Mouse (Mus musculus) v-Abl transformed pro-B cells (cell line): ENCODE data around the gene Olfr734.

Experiments used
- in situ Hi-C, 2 experiments: fragments of 400-800 bp; cut with MboI; formaldehyde crosslinking; loops; one replicate each; pipeline ENCODE4 v1.15.1; 2025; ENCODE audit not compliant: unreplicated experiment in 2 of 2

Olfr734 gene

GRCm38 (mm10) chr14:50326661-50327060, at the start of gene Olfr734:
TSS of gene Olfr734 (minus strand) at chr14:50326761.
- in situ Hi-C loops = no loop called here

GRCm38 (mm10) chr14:50363561-50363960, 37.0 kb upstream of the Olfr734 start:
- in situ Hi-C loops = no loop called here

GRCm38 (mm10) chr14:50360480-50360879, 33.9 kb upstream of the Olfr734 start:
- in situ Hi-C loops = no loop called here

GRCm38 (mm10) chr14:50357593-50357992, 31.0 kb upstream of the Olfr734 start, which contains the start of gene Tlr11:
TSS of gene Tlr11 (plus strand) at chr14:50357914.
- in situ Hi-C loops = loop anchor here in 1 of 2 experiments (10.0 kb wide), 1 partner anchor 427 kb away; the partner anchor contains the start of gene Ttc5

- in situ Hi-C loops = loop anchor here in 1 of 2 experiments (10.0 kb wide), 1 partner anchor 428 kb away; the partner anchor contains the start of gene Ttc5
Observed at GRCm38 (mm10) chr14:50356725-50357124, 30.2 kb upstream of the Olfr734 start.

- in situ Hi-C loops = loop anchor here in 1 of 2 experiments (10.0 kb wide), 1 partner anchor 432 kb away; the partner anchor contains the start of gene Ttc5
Observed at GRCm38 (mm10) chr14:50352438-50352837, 25.9 kb upstream of the Olfr734 start.

GRCm38 (mm10) chr14:50348796-50349195, 22.2 kb upstream of the Olfr734 start, which contains the start of gene Olfr735:
TSS of gene Olfr735 (minus strand) at chr14:50348872.
- in situ Hi-C loops = no loop called here

DNA sequence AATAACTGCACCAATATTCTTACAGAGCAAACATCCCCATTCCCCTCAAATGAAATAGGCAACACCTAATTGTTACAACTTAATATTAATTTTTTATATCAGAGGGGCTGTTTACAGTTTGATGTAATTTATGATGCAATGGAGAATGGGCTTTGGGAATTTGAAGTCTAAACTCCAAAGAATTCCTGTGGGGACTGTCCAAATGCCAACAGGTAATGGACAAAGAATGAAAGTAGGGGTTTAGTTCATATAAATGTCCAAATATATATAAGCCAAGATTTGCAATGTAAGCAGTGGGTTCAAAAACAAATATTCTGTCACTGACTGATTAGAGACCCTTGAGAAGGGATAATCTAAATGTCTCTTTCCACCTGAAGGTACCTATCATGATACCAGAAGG, 25.1 kb downstream of the Olfr734 start, which contains the start of gene Olfr733:
Gene Olfr733, minus strand, starts transcription at position 101 of the 400 bp plus-strand sequence.
- in situ Hi-C loops = no loop called here

- in situ Hi-C loops = no loop called here
Observed at GRCm38 (mm10) chr14:50284106-50284505, 42.5 kb downstream of the Olfr734 start, which contains the start of gene Olfr732. TSS of gene Olfr732 (minus strand) at chr14:50284206.
